Mouse (Mus musculus): Measurements from ENCODE around the gene Nrn1l. TPM values are rescaled to one million over a fixed set of nuclear protein-coding genes. Genes with fewer than 3 reads are reported as not detected.

Nrn1l gene
- polyA plus RNA-seq, 1 experiment from 2014 or later: 0.27 TPM

GRCm38 (mm10) chr8:105880754-105881520 lies 12.4 kb upstream of the Nrn1l start, which contains the start of gene Edc4:
Gene Edc4, plus strand, starts transcription at chr8:105880881.
- TF ChIP-seq CTCF (IDR thresholded peaks at IDR 0.05) (no peak; the same call in 1 of the 2 replicates), EP300 (IDR thresholded peaks at IDR 0.05) (peak; percentile 27; the same call in 1 of the 2 replicates)
- peak within 1 kb of the TSS; percentile 86 for H3K4me2 ChIP-seq (replicated peaks; ENCODE audit: low read depth, low read length)
- ATAC-seq: peak; percentile 92
- peak within 1 kb of the TSS; percentile 87 for H3K4me3 ChIP-seq (ENCODE audit: low read depth, low read length)
- peaks cover 5% of the 10 kb centered on the region; the same call in 1 of the 2 replicates for H3K4me1 ChIP-seq (ENCODE audit: insufficient read depth, low read depth, low read length)
- H3K36me3 ChIP-seq (ENCODE audit: insufficient read depth, low read length): peaks cover 27% of the 10 kb centered on the region
- WGBS: under 1% methylated on average over 45 of the region's 45 CpGs
- no peaks in the 10 kb centered on the region for H3K9me3 ChIP-seq (ENCODE audit: low read length)
- peak within 1 kb of the TSS; percentile 34; the same call in 1 of the 2 replicates for H3K27ac ChIP-seq (ENCODE audit: low read length)
- no peaks in the 10 kb centered on the region for H3K27me3 ChIP-seq (replicated peaks; ENCODE audit: insufficient read depth, low read length)
- DNase-seq (ENCODE audit: low spot score): peak; percentile 86
- peak within 1 kb of the TSS; percentile 94 for H3K9ac ChIP-seq (replicated peaks; ENCODE audit: low read depth)

GRCm38 (mm10) chr8:105889756-105890465 lies 3.5 kb upstream of the Nrn1l start:
- Histone ChIP-seq H3K36me3 (ENCODE audit: insufficient read depth, low read length) (peaks cover 64% of the 10 kb centered on the region), H3K4me2 (replicated peaks; ENCODE audit: low read depth, low read length) (no peak overlapping the region), H3K9me3 (ENCODE audit: low read length) (no peaks in the 10 kb centered on the region), H3K4me3 (ENCODE audit: low read depth, low read length) (no peak overlapping the region), H3K27me3 (replicated peaks; ENCODE audit: insufficient read depth, low read length) (no peaks in the 10 kb centered on the region), H3K9ac (replicated peaks; ENCODE audit: low read depth) (no peak overlapping the region), H3K4me1 (ENCODE audit: insufficient read depth, low read depth, low read length) (no peaks in the 10 kb centered on the region), H3K27ac (ENCODE audit: low read length) (no peak overlapping the region)
- ATAC-seq (no peak), DNase-seq (ENCODE audit: low spot score) (no peak)
- TF ChIP-seq EP300 (IDR thresholded peaks at IDR 0.05) (no peak), CTCF (IDR thresholded peaks at IDR 0.05) (no peak)
- 91% methylated on average over 12 of the region's 12 CpGs for WGBS

- WGBS: 89% methylated on average over 6 of the region's 6 CpGs
- H3K36me3 ChIP-seq (ENCODE audit: insufficient read depth, low read length): peaks cover 54% of the 10 kb centered on the region
These were observed 2.5 kb upstream of the Nrn1l start for GRCm38 (mm10) chr8:105890870-105891269.

GRCm38 (mm10) chr8:105892432-105892831 lies 935 bp upstream of the Nrn1l start:
- Histone ChIP-seq H3K27ac (ENCODE audit: low read length) (no peak overlapping the region), H3K4me3 (ENCODE audit: low read depth, low read length) (no peak overlapping the region), H3K9me3 (ENCODE audit: low read length) (no peaks in the 10 kb centered on the region), H3K9ac (replicated peaks; ENCODE audit: low read depth) (no peak overlapping the region), H3K27me3 (replicated peaks; ENCODE audit: insufficient read depth, low read length) (no peaks in the 10 kb centered on the region), H3K36me3 (ENCODE audit: insufficient read depth, low read length) (peaks cover 39% of the 10 kb centered on the region; the same call in 1 of the 2 replicates), H3K4me2 (replicated peaks; ENCODE audit: low read depth, low read length) (no peak overlapping the region), H3K4me1 (ENCODE audit: insufficient read depth, low read depth, low read length) (no peaks in the 10 kb centered on the region)
- ATAC-seq (no peak; the same call in 1 of the 2 replicates), DNase-seq (ENCODE audit: low spot score) (peak; percentile 37)
- TF ChIP-seq EP300 (IDR thresholded peaks at IDR 0.05) (no peak), CTCF (IDR thresholded peaks at IDR 0.05) (peak; percentile 63)
- 82% methylated on average over 6 of the region's 6 CpGs for WGBS

More at GRCm38 (mm10) chr8:105890870-105891269, 2.5 kb upstream of the Nrn1l start:
- Histone ChIP-seq H3K9ac (replicated peaks; ENCODE audit: low read depth) (no peak overlapping the region), H3K4me2 (replicated peaks; ENCODE audit: low read depth, low read length) (no peak overlapping the region), H3K4me1 (ENCODE audit: insufficient read depth, low read depth, low read length) (no peaks in the 10 kb centered on the region), H3K27ac (ENCODE audit: low read length) (no peak overlapping the region), H3K9me3 (ENCODE audit: low read length) (no peaks in the 10 kb centered on the region), H3K4me3 (ENCODE audit: low read depth, low read length) (no peak overlapping the region), H3K27me3 (replicated peaks; ENCODE audit: insufficient read depth, low read length) (no peaks in the 10 kb centered on the region)
- no peak for TF ChIP-seq EP300 (IDR thresholded peaks at IDR 0.05)
- TF ChIP-seq CTCF (IDR thresholded peaks at IDR 0.05): no peak
- ATAC-seq (no peak), DNase-seq (ENCODE audit: low spot score) (no peak)

GRCm38 (mm10) chr8:105897801-105898480 lies 4.6 kb downstream of the Nrn1l start:
- Histone ChIP-seq H3K9ac (replicated peaks; ENCODE audit: low read depth) (no peak overlapping the region), H3K27ac (ENCODE audit: low read length) (no peak overlapping the region), H3K4me3 (ENCODE audit: low read depth, low read length) (no peak overlapping the region), H3K9me3 (ENCODE audit: low read length) (no peaks in the 10 kb centered on the region), H3K4me2 (replicated peaks; ENCODE audit: low read depth, low read length) (no peak overlapping the region), H3K4me1 (ENCODE audit: insufficient read depth, low read depth, low read length) (peaks cover 6% of the 10 kb centered on the region; the same call in 1 of the 2 replicates), H3K27me3 (replicated peaks; ENCODE audit: insufficient read depth, low read length) (no peaks in the 10 kb centered on the region), H3K36me3 (ENCODE audit: insufficient read depth, low read length) (no peaks in the 10 kb centered on the region)
- DNase-seq (ENCODE audit: low spot score) (no peak), ATAC-seq (no peak)
- no peak for TF ChIP-seq EP300 (IDR thresholded peaks at IDR 0.05)
- TF ChIP-seq CTCF (IDR thresholded peaks at IDR 0.05): no peak
- 74% methylated on average over 9 of the region's 9 CpGs for WGBS
